In the genomic region with DNA sequence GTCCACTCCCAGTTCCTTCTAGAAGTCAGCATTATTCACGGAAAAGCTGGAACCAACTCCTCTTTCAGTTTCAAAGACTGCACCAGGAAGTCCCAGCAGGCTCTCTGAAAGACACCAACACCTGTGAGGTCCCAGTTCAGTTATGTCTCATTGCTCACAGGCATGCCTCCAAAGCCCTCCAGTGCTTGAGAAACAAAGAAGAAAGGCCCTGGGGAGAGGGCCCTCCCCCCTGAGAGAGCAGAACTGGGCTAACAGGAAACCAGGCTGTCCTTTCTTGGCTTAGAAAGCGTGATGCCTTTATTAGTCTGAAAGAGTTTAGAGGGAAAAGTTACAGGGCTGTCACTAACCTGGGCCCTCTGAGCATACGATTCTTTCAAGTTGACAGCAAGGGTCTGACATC, we compare ENCODE assay signal across 9 mouse cellular contexts. TPM values are rescaled to one million over a fixed set of nuclear protein-coding genes. Genes with fewer than 3 reads are reported as not detected.
A peak's percentile ranks its signal among the peaks of the same experiment; 100 is the strongest.
DNase-seq lines count a peak whose midpoint lies in the region; ATAC-seq lines count a peak whose summit lies in the region.
"Had no signal": no experiment of that assay in that cellular context is flagged by ENCODE, and none has a peak within 500 bp of the region (broad histone marks: within the 10 kb centered on the region; RNA-seq: fewer than 3 reads in every experiment).

No protein-coding gene starts in this region.

- H3K4me3 ChIP-seq in intestine, embryonic 15.5 days (replicated peaks), result no peak overlapping the region
- H3K4me3 ChIP-seq: megakaryocyte, embryonic 14.5 days had no signal

- peak; percentile 74 for ATAC-seq in intestine, embryonic 15.5 days
- ATAC-seq in erythroid progenitor cell, adult 5-6 weeks (replicated peaks; ENCODE audit: low FRiP score, poor library complexity, severe bottlenecking), result no peak
- no peak for ATAC-seq in frontal cortex, adult (ENCODE audit: low TSS enrichment)

- H3K9ac ChIP-seq in intestine, embryonic 15.5 days, result no peak overlapping the region

- no peaks in the 10 kb centered on the region for H3K9me3 ChIP-seq in intestine, embryonic 15.5 days

- H3K36me3 ChIP-seq in intestine, embryonic 15.5 days, result no peaks in the 10 kb centered on the region

- no peaks in the 10 kb centered on the region for H3K27me3 ChIP-seq in intestine, embryonic 15.5 days (replicated peaks)

- no peak overlapping the region for H3K4me2 ChIP-seq in intestine, embryonic 15.5 days (replicated peaks)

- H3K4me1 ChIP-seq in intestine, embryonic 15.5 days (replicated peaks), result peaks cover 3% of the 10 kb centered on the region; the same call in 1 of the 2 replicates
- H3K4me1 ChIP-seq: megakaryocyte, embryonic 14.5 days had no signal

- WGBS in intestine, embryonic 15.5 days, result 43% methylated on average over 3 of the region's 3 CpGs

- peak; percentile 30 for DNase-seq in gastrocnemius, postnatal 25 days
- DNase-seq in gastrocnemius, postnatal 10 days, result no peak
- DNase-seq in CD4-positive, CD25-positive, alpha-beta regulatory T cell, adult 2 months (ENCODE audit: low read depth, low spot score), result peak; percentile 53
- peak; percentile 14 for DNase-seq in lung, postnatal 14 days
- no peak for DNase-seq in frontal cortex, postnatal 10 days (ENCODE audit: low spot score in 2 of 2)

- H3K27ac ChIP-seq in intestine, embryonic 15.5 days, result no peak overlapping the region

RNA-seq across cellular contexts. Expression of a gene that starts 22.5 kb away (rescaled TPM):
- total RNA-seq in gastrocnemius, postnatal 25 days (2021), result 10 to 100 TPM in 1 of 2 experiments, 1 to 10 TPM in 1; 8.1 to 10.9 TPM
- total RNA-seq in gastrocnemius, postnatal 10 days (2021), result 10 to 100 TPM; 14.3 to 24.9 TPM
- 52.1 and 54.8 TPM in 2 replicates for polyA plus RNA-seq in intestine, embryonic 15.5 days (2015; fragmentation: Nextera tagmentation; extraction: Ambion mirVana)
- 92.2 and 130 TPM in 2 replicates for total RNA-seq in erythroid progenitor cell, adult 5-6 weeks (2015; ENCODE audit: low replicate concordance)
- total RNA-seq in erythroid progenitor cell, adult 5-6 weeks (2017; ENCODE audit: low replicate concordance), result 189 and 221 TPM in 2 replicates

RNA-seq across cellular contexts. Expression of a gene that starts 25.9 kb away (rescaled TPM):
- total RNA-seq in gastrocnemius, postnatal 25 days (2021), result 10 to 100 TPM; 26.6 to 28.8 TPM
- total RNA-seq in gastrocnemius, postnatal 10 days (2021), result 10 to 100 TPM; 21.4 to 23.5 TPM
- polyA plus RNA-seq in intestine, embryonic 15.5 days (2015; fragmentation: Nextera tagmentation; extraction: Ambion mirVana), result 55.1 and 56.9 TPM in 2 replicates
- total RNA-seq in erythroid progenitor cell, adult 5-6 weeks (2015; ENCODE audit: low replicate concordance), result 96.9 and 113 TPM in 2 replicates
- 66.6 and 109 TPM in 2 replicates for total RNA-seq in erythroid progenitor cell, adult 5-6 weeks (2017; ENCODE audit: low replicate concordance)

Comparison
In these comparisons a context has a peak if more than half of its experiments do, and no peak if none do; other contexts are left out.
1. DNase-seq: peak in gastrocnemius, postnatal 25 days (single experiment), CD4-positive, CD25-positive, alpha-beta regulatory T cell, adult 2 months (single experiment) and lung, postnatal 14 days (single experiment); none in gastrocnemius, postnatal 10 days (single experiment) and frontal cortex, postnatal 10 days (0 of 2).